Mouse (Mus musculus): Measurements from ENCODE around the gene Olfr414. TPM values are rescaled to one million over a fixed set of nuclear protein-coding genes. Genes with fewer than 3 reads are reported as not detected.

Olfr414 gene
- polyA plus RNA-seq (2016; fragmentation: Nextera tagmentation; extraction: Ambion mirVana): not detected in 2 replicates

DNA sequence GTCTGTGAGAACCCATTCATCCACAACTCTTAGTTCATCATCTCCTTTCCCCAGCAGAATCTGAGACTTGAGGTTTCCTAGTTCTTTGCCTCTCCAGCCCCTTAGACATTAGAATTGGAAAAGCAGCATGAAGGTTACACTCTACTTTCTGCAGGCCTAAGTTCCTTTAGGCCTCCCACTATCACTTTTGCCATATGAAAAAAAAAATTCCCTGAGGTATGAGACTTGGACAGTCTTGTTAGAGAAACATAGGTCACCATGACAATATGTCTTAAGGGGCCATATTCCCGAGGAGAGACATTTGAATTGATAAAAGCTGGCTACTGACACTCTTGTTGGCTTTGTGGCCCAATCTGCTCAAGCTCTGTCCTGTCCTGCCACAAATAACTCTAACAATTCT is at the start of gene Olfr414:
Olfr414 (plus strand) TSS at position 301 of the 400 bp plus-strand sequence.
- Histone ChIP-seq H3K27me3 (ENCODE audit: insufficient read depth, poor library complexity, severe bottlenecking) (no peaks in the 10 kb centered on the region), H3K4me3 (no peak within 1 kb of the TSS), H3K9me3 (no peaks in the 10 kb centered on the region), H3K27ac (no peak within 1 kb of the TSS), H3K4me1 (replicated peaks) (no peaks in the 10 kb centered on the region), H3K36me3 (no peaks in the 10 kb centered on the region)
- DNase-seq (ENCODE audit: low spot score): no peak
- 77% methylated on average over 1 of the region's 1 CpGs for WGBS

DNA sequence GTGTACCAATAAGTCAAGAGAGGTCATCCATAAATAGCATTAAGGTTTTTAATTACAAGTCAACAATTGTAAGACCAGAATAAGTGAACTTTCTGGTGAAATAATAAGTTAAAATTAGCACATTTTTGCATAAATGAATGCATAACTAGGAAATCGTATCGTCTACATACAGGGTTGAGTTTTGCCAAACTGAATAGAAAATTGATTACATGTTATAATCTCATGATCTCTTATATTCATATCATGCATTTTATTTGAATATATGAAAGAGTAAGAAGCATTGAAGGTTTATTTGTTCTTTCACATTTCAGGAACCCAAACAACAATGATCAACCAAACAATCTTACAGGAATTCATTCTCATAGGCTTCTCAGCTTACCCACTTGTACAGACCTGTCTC is 33.1 kb upstream of the Olfr414 start, which contains the start of gene Olfr248:
Olfr248 (plus strand) TSS at position 301 of the 400 bp plus-strand sequence.
- Histone ChIP-seq H3K27ac (no peak within 1 kb of the TSS), H3K9me3 (no peaks in the 10 kb centered on the region), H3K27me3 (ENCODE audit: insufficient read depth, poor library complexity, severe bottlenecking) (no peaks in the 10 kb centered on the region), H3K4me1 (replicated peaks) (no peaks in the 10 kb centered on the region), H3K36me3 (no peaks in the 10 kb centered on the region), H3K4me3 (no peak within 1 kb of the TSS)
- DNase-seq (ENCODE audit: low spot score): no peak
- 94% methylated on average over 2 of the region's 2 CpGs for WGBS

DNA sequence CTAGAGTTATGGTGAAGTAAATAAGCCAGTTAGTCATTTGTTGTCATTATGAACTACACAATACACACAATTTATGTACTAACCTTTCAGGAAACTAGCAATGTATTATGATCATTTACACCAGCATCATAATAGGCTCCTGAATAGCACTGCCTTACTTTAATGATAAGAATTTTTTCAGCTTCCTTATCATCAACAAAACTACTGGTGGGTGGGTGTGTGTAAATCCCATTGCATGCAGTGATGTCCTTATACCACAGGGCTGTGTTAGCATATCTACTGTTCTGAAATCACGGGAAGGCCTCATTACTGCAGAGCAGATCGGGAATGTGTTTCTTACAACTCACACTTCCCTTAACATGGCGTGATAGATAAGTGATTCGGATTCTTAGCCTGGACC is 905 bp upstream of the Olfr414 start:
- Histone ChIP-seq H3K27me3 (ENCODE audit: insufficient read depth, poor library complexity, severe bottlenecking) (no peaks in the 10 kb centered on the region), H3K4me1 (replicated peaks) (no peaks in the 10 kb centered on the region), H3K27ac (no peak overlapping the region), H3K36me3 (no peaks in the 10 kb centered on the region), H3K9me3 (no peaks in the 10 kb centered on the region), H3K4me3 (no peak overlapping the region)
- no peak for DNase-seq (ENCODE audit: low spot score)
- 94% methylated on average over 4 of the region's 4 CpGs for WGBS

DNA sequence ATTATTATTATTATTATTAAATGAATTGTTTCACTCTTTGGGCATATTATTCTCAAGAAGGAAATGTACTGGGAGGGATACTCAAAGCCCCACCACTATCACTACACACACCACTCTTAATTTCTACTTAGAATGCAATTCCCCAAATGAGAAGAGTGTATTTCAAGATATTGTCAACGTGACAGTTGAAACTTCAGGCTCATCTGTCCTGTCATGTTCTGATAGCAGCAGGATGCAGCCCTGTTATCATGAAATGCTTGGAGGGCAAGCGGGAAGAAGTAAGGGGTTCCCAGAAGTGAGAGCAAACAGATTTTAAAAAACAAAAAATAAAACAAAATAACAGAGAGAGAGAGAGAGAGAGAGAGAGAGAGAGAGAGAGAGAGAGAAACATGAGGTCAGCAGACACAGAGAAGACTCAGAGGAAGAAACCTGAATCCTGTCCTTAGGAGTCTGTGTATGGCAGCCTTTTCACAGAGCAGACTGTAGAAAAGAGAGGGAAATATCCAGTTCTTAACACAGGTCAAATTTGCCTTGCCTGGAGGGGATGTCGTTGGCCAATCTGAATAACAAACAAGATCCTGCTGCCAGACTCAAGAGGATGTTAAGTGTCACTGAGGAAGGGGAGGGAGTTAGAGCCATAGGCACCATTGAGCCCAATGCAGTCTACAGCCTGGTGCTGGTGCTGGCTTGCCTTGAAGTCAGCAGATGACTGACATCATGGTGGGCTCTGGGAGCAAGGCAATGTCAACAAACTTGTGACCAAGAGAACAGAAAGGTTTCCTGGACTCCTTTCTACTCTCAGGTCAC is 2.5 kb downstream of the Olfr414 start:
- H3K36me3 ChIP-seq: no peaks in the 10 kb centered on the region

DNA sequence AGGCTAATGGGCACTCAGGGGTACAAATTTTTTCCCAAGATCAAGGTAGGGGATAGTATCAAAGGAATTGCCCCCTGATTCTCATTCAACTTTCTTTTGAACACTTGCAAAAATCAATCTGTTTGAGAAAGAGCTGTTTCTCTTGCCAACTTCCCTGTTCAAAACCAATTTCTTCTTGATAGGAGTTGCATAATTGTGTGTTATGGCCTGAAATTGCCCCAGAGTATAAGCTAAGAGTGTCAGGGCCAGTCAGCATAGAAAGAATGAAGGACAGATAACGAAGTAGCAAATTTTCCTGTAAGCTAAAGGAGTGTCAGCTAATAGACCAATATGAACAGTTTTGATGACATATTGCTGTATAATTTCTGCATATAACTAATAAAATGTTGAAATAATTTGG is 3.5 kb downstream of the Olfr414 start:
- H3K4me3 ChIP-seq: no peak overlapping the region
- 93% methylated on average over 1 of the region's 1 CpGs for WGBS
- H3K9me3 ChIP-seq: no peaks in the 10 kb centered on the region
- H3K4me1 ChIP-seq (replicated peaks): no peaks in the 10 kb centered on the region
- no peaks in the 10 kb centered on the region for H3K36me3 ChIP-seq
- no peaks in the 10 kb centered on the region for H3K27me3 ChIP-seq (ENCODE audit: insufficient read depth, poor library complexity, severe bottlenecking)
- no peak overlapping the region for H3K27ac ChIP-seq
- DNase-seq (ENCODE audit: low spot score): no peak

More for the DNA sequence above, 2.5 kb downstream of the Olfr414 start:
- no peak for DNase-seq (ENCODE audit: low spot score)
- 56% methylated on average over 3 of the region's 3 CpGs for WGBS
- Histone ChIP-seq H3K9me3 (no peaks in the 10 kb centered on the region), H3K4me3 (no peak overlapping the region), H3K27me3 (ENCODE audit: insufficient read depth, poor library complexity, severe bottlenecking) (no peaks in the 10 kb centered on the region), H3K27ac (no peak overlapping the region), H3K4me1 (replicated peaks) (no peaks in the 10 kb centered on the region)

DNA sequence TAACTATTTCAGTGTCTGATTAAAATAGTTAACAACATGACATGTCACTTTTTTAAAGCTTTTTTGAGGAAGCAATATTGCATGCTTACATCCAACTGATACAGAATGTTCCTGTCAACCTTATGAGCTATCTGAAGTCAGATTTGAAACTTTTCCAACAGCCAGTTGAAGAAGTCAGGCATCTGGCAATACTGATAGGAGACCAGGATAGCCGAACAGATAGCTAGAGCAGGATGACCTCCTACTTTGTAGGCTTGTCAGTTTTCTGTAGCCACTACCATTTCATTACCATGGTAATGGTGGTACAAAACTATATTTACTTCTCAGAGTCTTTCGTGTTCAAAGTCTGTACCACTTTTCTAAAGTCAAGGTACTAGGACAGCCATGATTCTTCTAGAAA is 4.5 kb downstream of the Olfr414 start:
- Histone ChIP-seq H3K27me3 (ENCODE audit: insufficient read depth, poor library complexity, severe bottlenecking) (no peaks in the 10 kb centered on the region), H3K27ac (no peak overlapping the region), H3K36me3 (no peaks in the 10 kb centered on the region), H3K4me1 (replicated peaks) (no peaks in the 10 kb centered on the region), H3K4me3 (no peak overlapping the region), H3K9me3 (no peaks in the 10 kb centered on the region)
- WGBS: 90% methylated on average over 2 of the region's 2 CpGs
- DNase-seq (ENCODE audit: low spot score): no peak

DNA sequence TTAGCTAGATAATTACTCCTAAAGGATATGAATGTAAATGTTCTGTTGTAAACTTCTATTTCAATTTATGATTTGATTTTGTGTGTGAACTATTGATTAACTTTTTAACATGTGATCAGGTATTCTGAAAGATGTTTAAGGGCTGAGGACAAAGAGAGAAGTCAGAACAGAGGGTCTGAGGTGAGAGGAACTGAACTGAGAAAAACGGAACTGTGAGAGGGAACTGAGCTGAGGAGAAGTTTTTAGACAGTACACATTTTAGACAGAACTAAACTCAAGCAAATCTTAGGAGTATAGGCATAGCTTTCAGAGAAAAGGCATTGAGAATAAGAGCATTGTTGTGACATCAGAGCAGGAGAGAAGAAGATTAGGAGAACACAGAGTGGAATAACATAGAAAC is 10.3 kb downstream of the Olfr414 start:
- Histone ChIP-seq H3K36me3 (no peaks in the 10 kb centered on the region), H3K27ac (no peak overlapping the region), H3K4me3 (no peak overlapping the region), H3K9me3 (no peaks in the 10 kb centered on the region), H3K4me1 (replicated peaks) (no peaks in the 10 kb centered on the region), H3K27me3 (ENCODE audit: insufficient read depth, poor library complexity, severe bottlenecking) (no peaks in the 10 kb centered on the region)
- 69% methylated on average over 1 of the region's 1 CpGs for WGBS
- no peak for DNase-seq (ENCODE audit: low spot score)

DNA sequence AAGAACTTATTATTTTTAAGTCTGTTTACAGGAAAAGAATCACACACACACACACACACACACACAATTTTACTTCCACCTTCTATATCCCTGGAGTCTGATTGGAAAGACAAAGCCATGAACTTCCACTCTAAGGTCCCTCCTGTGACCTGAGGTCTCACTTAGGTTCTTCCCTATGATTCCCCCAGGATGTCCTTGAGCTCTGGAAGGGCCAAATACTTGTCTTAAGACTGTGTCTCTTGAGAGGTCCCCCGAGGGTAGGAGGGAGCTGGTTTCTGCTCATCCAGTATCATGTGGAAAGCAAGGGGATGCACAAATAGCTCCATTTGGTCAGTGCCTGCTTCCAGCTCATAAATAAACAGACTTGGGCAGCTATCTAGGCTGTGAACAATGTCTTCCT is 17.9 kb downstream of the Olfr414 start, which contains the start of gene Olfr220:
Olfr220 (plus strand) TSS at position 301 of the 400 bp plus-strand sequence.
- H3K4me1 ChIP-seq (replicated peaks): no peaks in the 10 kb centered on the region
- no peaks in the 10 kb centered on the region for H3K9me3 ChIP-seq
- no peak for DNase-seq (ENCODE audit: low spot score)
- H3K27ac ChIP-seq: no peak within 1 kb of the TSS
- no peaks in the 10 kb centered on the region for H3K36me3 ChIP-seq
- no peak within 1 kb of the TSS for H3K4me3 ChIP-seq
- WGBS: 75% methylated on average over 1 of the region's 1 CpGs
- H3K27me3 ChIP-seq (ENCODE audit: insufficient read depth, poor library complexity, severe bottlenecking): no peaks in the 10 kb centered on the region

DNA sequence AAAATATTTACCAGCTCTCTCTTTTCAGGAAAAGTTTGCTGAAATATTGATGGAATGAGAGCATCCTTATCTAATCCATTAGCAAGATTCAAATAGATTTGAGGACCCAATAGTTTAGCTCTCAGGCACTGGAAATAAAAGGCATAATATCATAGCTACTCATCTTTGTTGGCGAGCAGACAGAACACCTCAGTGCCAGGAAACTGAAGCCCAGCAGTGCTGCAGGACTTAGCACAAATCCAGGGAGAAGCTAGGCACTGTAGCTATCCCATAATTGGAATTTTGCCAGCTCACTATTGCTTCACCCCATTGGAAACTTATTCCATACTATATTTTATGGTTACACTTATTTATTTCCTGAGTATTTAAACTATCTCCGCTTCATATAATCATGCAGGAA is 31.2 kb downstream of the Olfr414 start:
- no peak overlapping the region for H3K27ac ChIP-seq
- WGBS: 82% methylated on average over 2 of the region's 2 CpGs
- DNase-seq (ENCODE audit: low spot score): no peak
- no peaks in the 10 kb centered on the region for H3K4me1 ChIP-seq (replicated peaks)
- H3K4me3 ChIP-seq: no peak overlapping the region
- no peaks in the 10 kb centered on the region for H3K36me3 ChIP-seq
- H3K9me3 ChIP-seq: no peaks in the 10 kb centered on the region
- no peaks in the 10 kb centered on the region for H3K27me3 ChIP-seq (ENCODE audit: insufficient read depth, poor library complexity, severe bottlenecking)

DNA sequence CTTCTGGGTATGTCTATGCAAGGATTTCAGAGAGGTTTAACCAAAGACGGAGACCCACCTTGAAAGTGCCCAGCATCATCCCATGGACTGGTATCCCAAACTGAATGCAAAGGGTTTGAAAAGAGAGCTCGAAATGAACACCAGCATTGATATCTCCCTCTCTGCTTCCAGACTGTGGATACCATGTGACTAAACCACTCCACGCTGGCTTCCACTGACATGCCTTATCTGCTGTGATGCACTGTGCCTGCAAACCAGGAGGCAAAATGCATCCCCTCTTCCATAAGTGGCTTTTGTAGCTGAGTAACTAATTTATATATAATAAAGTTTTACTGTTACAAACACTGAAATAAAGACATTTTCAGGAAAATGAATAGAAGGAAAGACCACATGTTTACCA is 41.5 kb downstream of the Olfr414 start:
- H3K9me3 ChIP-seq: no peaks in the 10 kb centered on the region
- no peak overlapping the region for H3K4me3 ChIP-seq
- no peaks in the 10 kb centered on the region for H3K4me1 ChIP-seq (replicated peaks)
- no peaks in the 10 kb centered on the region for H3K36me3 ChIP-seq
- no peak overlapping the region for H3K27ac ChIP-seq
- DNase-seq (ENCODE audit: low spot score): no peak
- 90% methylated on average over 3 of the region's 3 CpGs for WGBS
- no peaks in the 10 kb centered on the region for H3K27me3 ChIP-seq (ENCODE audit: insufficient read depth, poor library complexity, severe bottlenecking)

DNA sequence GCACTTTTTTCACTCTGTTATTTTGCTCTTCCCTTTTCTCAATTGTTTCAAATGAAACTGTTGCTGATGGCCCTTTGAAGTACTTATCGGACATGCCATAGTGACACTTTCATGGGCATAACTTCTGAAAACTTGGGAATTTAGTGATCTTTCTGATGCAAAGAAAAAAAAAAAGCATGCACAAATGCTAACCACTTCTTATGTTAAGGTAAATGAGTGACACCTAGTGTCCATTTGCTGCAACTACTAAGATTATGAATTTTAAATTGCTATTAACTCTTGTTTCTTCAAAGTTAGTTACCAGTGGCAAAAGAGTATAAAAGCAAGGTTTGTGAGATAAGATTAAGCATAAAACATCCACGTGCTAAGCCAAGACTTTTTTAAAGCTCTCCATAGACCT is 42.4 kb downstream of the Olfr414 start:
- DNase-seq (ENCODE audit: low spot score): no peak
- WGBS: 32% methylated on average over 2 of the region's 2 CpGs
- no peak overlapping the region for H3K4me3 ChIP-seq
- H3K27ac ChIP-seq: no peak overlapping the region
- no peaks in the 10 kb centered on the region for H3K4me1 ChIP-seq (replicated peaks)
- H3K36me3 ChIP-seq: no peaks in the 10 kb centered on the region
- H3K27me3 ChIP-seq (ENCODE audit: insufficient read depth, poor library complexity, severe bottlenecking): no peaks in the 10 kb centered on the region
- H3K9me3 ChIP-seq: no peaks in the 10 kb centered on the region

DNA sequence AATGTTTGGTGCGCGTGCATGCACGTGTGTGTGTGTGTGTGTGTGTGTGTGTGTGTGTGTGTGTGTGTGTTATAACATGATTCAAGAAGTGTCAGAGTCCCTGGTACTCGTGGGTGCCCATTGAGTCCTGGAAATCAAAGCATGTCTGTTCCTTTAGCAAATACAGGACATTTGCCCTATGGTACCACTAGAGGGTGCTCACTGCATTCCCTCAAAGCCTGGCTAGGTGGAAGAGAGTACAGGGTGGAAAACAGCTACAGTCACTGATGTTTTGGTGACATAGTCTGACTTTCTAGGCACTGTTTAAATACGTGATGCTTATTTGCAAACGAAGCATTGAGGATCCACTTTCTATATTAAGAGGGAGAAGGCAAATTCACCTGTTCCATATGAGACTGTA is 45.9 kb downstream of the Olfr414 start:
- H3K4me1 ChIP-seq (replicated peaks): no peaks in the 10 kb centered on the region
- H3K4me3 ChIP-seq: no peak overlapping the region
- DNase-seq (ENCODE audit: low spot score): peak; percentile 53
- WGBS: 6% methylated on average over 6 of the region's 6 CpGs
- H3K27me3 ChIP-seq (ENCODE audit: insufficient read depth, poor library complexity, severe bottlenecking): no peaks in the 10 kb centered on the region
- no peak overlapping the region for H3K27ac ChIP-seq
- H3K9me3 ChIP-seq: no peaks in the 10 kb centered on the region
- H3K36me3 ChIP-seq: no peaks in the 10 kb centered on the region

DNA sequence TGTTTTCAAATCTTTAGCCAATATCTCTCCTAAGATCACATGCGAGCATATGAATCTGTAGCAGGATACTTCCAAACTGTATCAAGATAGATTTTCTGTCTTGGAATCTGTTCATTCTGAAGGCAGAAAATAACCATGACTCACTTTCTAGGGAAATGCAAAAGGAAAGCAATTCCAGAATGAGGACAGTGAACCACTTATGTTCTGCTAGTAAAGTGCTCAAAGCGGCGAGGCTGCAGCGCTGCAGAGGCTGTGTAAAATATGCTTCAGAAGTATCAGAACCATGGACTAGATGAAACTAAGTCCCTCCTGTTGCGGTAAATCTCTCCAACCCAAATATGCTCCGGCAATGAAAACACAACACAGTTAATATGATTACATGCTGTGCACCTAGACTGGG is 58.7 kb downstream of the Olfr414 start:
- H3K4me3 ChIP-seq: no peak overlapping the region
- DNase-seq (ENCODE audit: low spot score): no peak
- no peaks in the 10 kb centered on the region for H3K9me3 ChIP-seq
- H3K27me3 ChIP-seq (ENCODE audit: insufficient read depth, poor library complexity, severe bottlenecking): no peaks in the 10 kb centered on the region
- 93% methylated on average over 6 of the region's 6 CpGs for WGBS
- no peak overlapping the region for H3K27ac ChIP-seq
- no peaks in the 10 kb centered on the region for H3K4me1 ChIP-seq (replicated peaks)
- H3K36me3 ChIP-seq: no peaks in the 10 kb centered on the region

All from hindbrain, embryonic 10.5 days (tissue).